Mouse (Mus musculus): ENCODE measurements around the gene Ero1l.

The Ero1l gene

GRCm38 (mm10) chr14:45318426-45319236 lies at the start of gene Ero1l:
Gene Ero1l, minus strand, starts transcription at chr14:45318771.
- DNase-seq = peak; percentile 85

- no peak for DNase-seq
These were observed 46.6 kb upstream of the Ero1l start for GRCm38 (mm10) chr14:45365196-45365587.

GRCm38 (mm10) chr14:45364211-45365195 lies 45.9 kb upstream of the Ero1l start:
- no peak for DNase-seq

- DNase-seq = peak; percentile 97
These were observed 32.6 kb upstream of the Ero1l start, which contains the start of gene Styx for GRCm38 (mm10) chr14:45350931-45351859. Gene Styx, plus strand, starts transcription at chr14:45351093.

GRCm38 (mm10) chr14:45329589-45330181 lies 11.1 kb upstream of the Ero1l start, which contains the start of gene Psmc6:
Gene Psmc6, plus strand, starts transcription at chr14:45329788.
- peak; percentile 92 for DNase-seq

- DNase-seq = no peak
These were observed 10.5 kb upstream of the Ero1l start for GRCm38 (mm10) chr14:45329018-45329588.

- no peak for DNase-seq
These were observed 9.6 kb upstream of the Ero1l start for GRCm38 (mm10) chr14:45328072-45328713.

GRCm38 (mm10) chr14:45325471-45325870 lies 6.9 kb upstream of the Ero1l start:
- DNase-seq = no peak

GRCm38 (mm10) chr14:45323320-45323719 lies 4.7 kb upstream of the Ero1l start:
- no peak for DNase-seq

GRCm38 (mm10) chr14:45322450-45322849 lies 3.9 kb upstream of the Ero1l start:
- no peak for DNase-seq

- DNase-seq = no peak
These were observed 3.1 kb upstream of the Ero1l start for GRCm38 (mm10) chr14:45321622-45322021.

- no peak for DNase-seq
These were observed 2.5 kb upstream of the Ero1l start for GRCm38 (mm10) chr14:45321067-45321466.

- DNase-seq = no peak
These were observed 1.5 kb upstream of the Ero1l start for GRCm38 (mm10) chr14:45320111-45320510.

- DNase-seq = no peak
These were observed 653 bp upstream of the Ero1l start for GRCm38 (mm10) chr14:45319237-45319610.

- DNase-seq = peak; percentile 35
These were observed 605 bp downstream of the Ero1l start for GRCm38 (mm10) chr14:45317921-45318411.

GRCm38 (mm10) chr14:45316927-45317326 lies 1.6 kb downstream of the Ero1l start:
- DNase-seq = no peak

GRCm38 (mm10) chr14:45310101-45310500 lies 8.5 kb downstream of the Ero1l start:
- no peak for DNase-seq

GRCm38 (mm10) chr14:45309646-45310045 lies 8.9 kb downstream of the Ero1l start:
- no peak for DNase-seq

GRCm38 (mm10) chr14:45307630-45308328 lies 10.8 kb downstream of the Ero1l start:
- no peak for DNase-seq

GRCm38 (mm10) chr14:45305852-45306251 lies 12.7 kb downstream of the Ero1l start:
- no peak for DNase-seq
